Mouse (Mus musculus): ENCODE results near the gene Slamf9. TPM values are rescaled to one million over a fixed set of nuclear protein-coding genes. Genes with fewer than 3 reads are reported as not detected.

Gene Slamf9
- polyA plus RNA-seq, 1 experiment from 2014 or later, result 0.32 TPM

- no peaks in the 10 kb centered on the region for H3K4me1 ChIP-seq (ENCODE audit: insufficient read depth)
- no peaks in the 10 kb centered on the region for H3K36me3 ChIP-seq (ENCODE audit: insufficient read depth)
- DNase-seq (no peak), ATAC-seq (ENCODE audit: insufficient read depth) (no peak)
- no peaks in the 10 kb centered on the region for H3K27me3 ChIP-seq (ENCODE audit: insufficient read depth, low read length)
- no peaks in the 10 kb centered on the region for H3K9me3 ChIP-seq (ENCODE audit: low read depth, low read length)
- H3K27ac ChIP-seq (ENCODE audit: low read depth), result no peak overlapping the region
- no peak for TF ChIP-seq CTCF (IDR thresholded peaks at IDR 0.05; ENCODE audit: low read depth)
- no peak overlapping the region for H3K4me2 ChIP-seq
- WGBS, result 24% methylated on average over 17 of the region's 17 CpGs
- no peak overlapping the region for H3K4me3 ChIP-seq (ENCODE audit: low read depth, low read length)
- no peak overlapping the region for H3K9ac ChIP-seq
These were observed 24.2 kb upstream of the Slamf9 start for GRCm38 (mm10) chr1:172450848-172451470.

DNA sequence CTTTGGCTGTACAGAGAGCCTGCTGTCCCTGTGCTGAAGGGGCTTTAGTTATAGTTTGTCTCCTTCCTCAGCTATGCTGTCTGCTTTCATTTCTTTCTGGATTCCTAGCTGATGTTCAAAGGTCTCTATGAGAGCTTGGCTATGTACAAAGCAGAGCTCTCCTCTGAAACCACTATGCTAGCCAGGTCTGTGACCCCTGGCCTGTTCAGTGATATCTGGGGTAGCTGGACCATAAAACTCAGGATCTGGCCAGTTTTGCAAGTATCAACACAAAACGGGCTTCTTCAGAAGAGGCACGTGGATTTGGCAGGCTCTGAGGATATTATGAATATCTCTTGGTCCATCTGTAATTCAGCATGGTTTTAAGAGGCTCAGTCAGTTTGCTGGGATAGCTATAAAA, 22.2 kb upstream of the Slamf9 start:
- DNase-seq (no peak), ATAC-seq (ENCODE audit: insufficient read depth) (no peak)
- H3K9me3 ChIP-seq (ENCODE audit: low read depth, low read length), result no peaks in the 10 kb centered on the region
- no peak overlapping the region for H3K9ac ChIP-seq
- no peaks in the 10 kb centered on the region for H3K4me1 ChIP-seq (ENCODE audit: insufficient read depth)
- WGBS, result 67% methylated on average over 2 of the region's 2 CpGs
- H3K36me3 ChIP-seq (ENCODE audit: insufficient read depth), result no peaks in the 10 kb centered on the region
- H3K27me3 ChIP-seq (ENCODE audit: insufficient read depth, low read length), result no peaks in the 10 kb centered on the region
- H3K4me3 ChIP-seq (ENCODE audit: low read depth, low read length), result no peak overlapping the region
- no peak for TF ChIP-seq CTCF (IDR thresholded peaks at IDR 0.05; ENCODE audit: low read depth)
- H3K27ac ChIP-seq (ENCODE audit: low read depth), result no peak overlapping the region
- no peak overlapping the region for H3K4me2 ChIP-seq

GRCm38 (mm10) chr1:172453810-172454209, 21.3 kb upstream of the Slamf9 start:
- H3K27ac ChIP-seq (ENCODE audit: low read depth), result no peak overlapping the region
- ATAC-seq (ENCODE audit: insufficient read depth) (no peak), DNase-seq (no peak)
- no peak overlapping the region for H3K9ac ChIP-seq
- TF ChIP-seq CTCF (IDR thresholded peaks at IDR 0.05; ENCODE audit: low read depth), result no peak
- no peaks in the 10 kb centered on the region for H3K36me3 ChIP-seq (ENCODE audit: insufficient read depth)
- H3K27me3 ChIP-seq (ENCODE audit: insufficient read depth, low read length), result no peaks in the 10 kb centered on the region
- no peaks in the 10 kb centered on the region for H3K4me1 ChIP-seq (ENCODE audit: insufficient read depth)
- 98% methylated on average over 2 of the region's 2 CpGs for WGBS
- H3K4me2 ChIP-seq, result no peak overlapping the region
- no peak overlapping the region for H3K4me3 ChIP-seq (ENCODE audit: low read depth, low read length)
- H3K9me3 ChIP-seq (ENCODE audit: low read depth, low read length), result no peaks in the 10 kb centered on the region

GRCm38 (mm10) chr1:172455416-172455815, 19.7 kb upstream of the Slamf9 start:
- no peaks in the 10 kb centered on the region for H3K4me1 ChIP-seq (ENCODE audit: insufficient read depth)
- no peak for DNase-seq
- 21% methylated on average over 4 of the region's 4 CpGs for WGBS
- no peak overlapping the region for H3K9ac ChIP-seq
- H3K4me2 ChIP-seq, result no peak overlapping the region
- H3K4me3 ChIP-seq (ENCODE audit: low read depth, low read length), result no peak overlapping the region
- no peak overlapping the region for H3K27ac ChIP-seq (ENCODE audit: low read depth)
- no peaks in the 10 kb centered on the region for H3K36me3 ChIP-seq (ENCODE audit: insufficient read depth)
- no peaks in the 10 kb centered on the region for H3K9me3 ChIP-seq (ENCODE audit: low read depth, low read length)
- no peak for TF ChIP-seq CTCF (IDR thresholded peaks at IDR 0.05; ENCODE audit: low read depth)
- H3K27me3 ChIP-seq (ENCODE audit: insufficient read depth, low read length), result no peaks in the 10 kb centered on the region
- no peak for ATAC-seq (ENCODE audit: insufficient read depth)

- H3K27ac ChIP-seq (ENCODE audit: low read depth), result no peak overlapping the region
- TF ChIP-seq CTCF (IDR thresholded peaks at IDR 0.05; ENCODE audit: low read depth), result no peak
- no peak overlapping the region for H3K4me2 ChIP-seq
- ATAC-seq (ENCODE audit: insufficient read depth) (no peak), DNase-seq (no peak)
- 64% methylated on average over 7 of the region's 7 CpGs for whole genome bisulfite sequencing
- no peaks in the 10 kb centered on the region for H3K4me1 ChIP-seq (ENCODE audit: insufficient read depth)
- no peaks in the 10 kb centered on the region for H3K36me3 ChIP-seq (ENCODE audit: insufficient read depth)
- no peak overlapping the region for H3K9ac ChIP-seq
- no peaks in the 10 kb centered on the region for H3K9me3 ChIP-seq (ENCODE audit: low read depth, low read length)
- H3K27me3 ChIP-seq (ENCODE audit: insufficient read depth, low read length), result no peaks in the 10 kb centered on the region
- no peak overlapping the region for H3K4me3 ChIP-seq (ENCODE audit: low read depth, low read length)
These were observed 19.0 kb upstream of the Slamf9 start for GRCm38 (mm10) chr1:172456001-172456677.

- 75% methylated on average over 3 of the region's 3 CpGs for WGBS
- no peaks in the 10 kb centered on the region for H3K36me3 ChIP-seq (ENCODE audit: insufficient read depth)
- H3K9ac ChIP-seq, result no peak overlapping the region
- DNase-seq (no peak), ATAC-seq (ENCODE audit: insufficient read depth) (no peak)
- H3K4me2 ChIP-seq, result no peak overlapping the region
- no peaks in the 10 kb centered on the region for H3K4me1 ChIP-seq (ENCODE audit: insufficient read depth)
- no peak overlapping the region for H3K27ac ChIP-seq (ENCODE audit: low read depth)
- H3K27me3 ChIP-seq (ENCODE audit: insufficient read depth, low read length), result no peaks in the 10 kb centered on the region
- no peak overlapping the region for H3K4me3 ChIP-seq (ENCODE audit: low read depth, low read length)
- no peak for TF ChIP-seq CTCF (IDR thresholded peaks at IDR 0.05; ENCODE audit: low read depth)
- H3K9me3 ChIP-seq (ENCODE audit: low read depth, low read length), result no peaks in the 10 kb centered on the region
These were observed 18.0 kb upstream of the Slamf9 start for GRCm38 (mm10) chr1:172457196-172457595.

GRCm38 (mm10) chr1:172458041-172458440, 17.1 kb upstream of the Slamf9 start:
- Histone ChIP-seq H3K9me3 (ENCODE audit: low read depth, low read length) (no peaks in the 10 kb centered on the region), H3K9ac (no peak overlapping the region), H3K4me1 (ENCODE audit: insufficient read depth) (no peaks in the 10 kb centered on the region), H3K36me3 (ENCODE audit: insufficient read depth) (no peaks in the 10 kb centered on the region), H3K4me2 (no peak overlapping the region), H3K4me3 (ENCODE audit: low read depth, low read length) (no peak overlapping the region), H3K27ac (ENCODE audit: low read depth) (no peak overlapping the region), H3K27me3 (ENCODE audit: insufficient read depth, low read length) (no peaks in the 10 kb centered on the region)
- DNase-seq (no peak), ATAC-seq (ENCODE audit: insufficient read depth) (no peak)
- 74% methylated on average over 3 of the region's 3 CpGs for WGBS
- no peak for TF ChIP-seq CTCF (IDR thresholded peaks at IDR 0.05; ENCODE audit: low read depth)
